Mouse (Mus musculus) neural tube, embryonic 12.5 days (tissue): ENCODE measurements at regions not wholly inside any gene's neighbourhood (a gene's known extent, or its start where the extent isn't known, plus 50 kb on each side); places are given as distances from the start of the nearest gene placed in this dataset.

Experiments
- ATAC-seq: fragments of 200-750 bp; cut with Nextera tagmentation; 2 replicates; pipeline ENCODE4 v1.8.0; 2017; ENCODE audit warnings: low read depth, mild to moderate bottlenecking, moderate TSS enrichment, moderate library complexity; ENCODE audit not compliant: low FRiP score
- H3K27ac ChIP-seq: fragments of 300-500 bp; sonication (generic); 2 replicates; pipeline ENCODE4 v1.5.1; 2016
- H3K27me3 ChIP-seq: fragments of 300-500 bp; sonication (generic); replicated peaks from 2 replicates; pipeline ENCODE4 v1.6.1; 2016; ENCODE audit warnings: mild to moderate bottlenecking
- H3K36me3 ChIP-seq: fragments of 300-500 bp; sonication (generic); 2 replicates; pipeline ENCODE4 v1.6.1; 2016; ENCODE audit warnings: mild to moderate bottlenecking
- H3K4me1 ChIP-seq: fragments of 300-500 bp; sonication (generic); 2 replicates; pipeline ENCODE4 v1.6.1; 2016
- H3K4me2 ChIP-seq: fragments of 300-500 bp; sonication (generic); replicated peaks from 2 replicates; pipeline ENCODE4 v1.6.1; 2016; ENCODE audit warnings: mild to moderate bottlenecking
- H3K4me3 ChIP-seq: fragments of 300-500 bp; sonication (generic); 2 replicates; pipeline ENCODE4 v1.5.1; 2016
- H3K9ac ChIP-seq: fragments of 300-500 bp; sonication (generic); 2 replicates; pipeline ENCODE4 v1.6.1; 2016; ENCODE audit warnings: mild to moderate bottlenecking
- H3K9me3 ChIP-seq: fragments of 300-500 bp; sonication (generic); 2 replicates; pipeline ENCODE4 v1.6.1; 2016; ENCODE audit warnings: mild to moderate bottlenecking
- WGBS: fragments of 180-500 bp; shearing (Covaris S2); methylation state at CpG from one replicate; pipeline ENCODE4 v1.1.7; 2016; 5-methylcytosine and 5-hydroxymethylcytosine counted together

DNA sequence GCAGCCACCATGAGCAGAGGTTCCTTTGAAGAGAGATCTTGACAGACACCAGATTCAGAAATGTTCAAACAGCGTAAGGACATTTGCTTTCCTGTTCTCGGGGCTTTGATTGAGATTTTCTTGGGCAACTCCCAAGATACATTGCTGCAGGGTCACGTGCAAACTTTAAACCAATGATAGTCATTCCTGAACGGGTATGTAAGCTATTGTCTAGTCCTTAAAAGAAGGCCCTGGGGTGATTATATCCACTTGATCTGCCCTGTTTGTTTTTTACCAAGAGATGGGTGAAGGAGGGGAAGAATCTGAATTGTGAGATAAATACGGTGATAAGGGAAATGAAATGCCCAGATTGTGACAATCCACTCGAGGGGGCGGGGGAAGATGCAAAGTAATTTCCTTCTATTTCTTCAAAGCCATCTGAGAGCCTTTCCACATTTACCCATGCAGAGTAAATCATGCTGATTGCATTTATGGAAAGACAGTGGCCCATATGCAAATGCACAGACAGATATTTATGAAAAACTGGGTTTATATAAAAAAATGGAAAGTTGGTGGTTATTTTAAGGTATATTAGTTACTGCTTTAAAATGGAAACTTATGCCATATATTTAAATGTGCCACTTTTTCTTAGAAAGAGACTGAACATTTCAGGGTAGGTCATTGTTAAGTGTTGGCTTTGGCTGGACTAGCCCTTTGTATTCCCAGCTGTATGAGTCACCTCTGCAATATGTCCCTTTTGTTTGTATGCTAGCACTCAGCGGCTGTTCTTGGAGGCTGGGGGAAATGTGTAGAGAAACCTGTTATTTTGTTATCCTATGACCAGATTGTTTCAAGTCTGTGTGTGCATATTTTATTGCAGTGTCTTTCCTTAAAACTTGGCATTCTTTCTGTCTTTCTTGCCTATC, 142.7 kb upstream of the Igbp1b start:
- H3K4me1 ChIP-seq: no peaks in the 10 kb centered on the region
- no peak overlapping the region for H3K9ac ChIP-seq
- no peaks in the 10 kb centered on the region for H3K36me3 ChIP-seq
- no peak overlapping the region for H3K27ac ChIP-seq
- H3K4me2 ChIP-seq: no peak overlapping the region
- ATAC-seq: no peak
- no peak overlapping the region for H3K4me3 ChIP-seq
- no peaks in the 10 kb centered on the region for H3K27me3 ChIP-seq
- 82% methylated on average over 8 of the region's 8 CpGs for WGBS
- H3K9me3 ChIP-seq: no peaks in the 10 kb centered on the region

DNA sequence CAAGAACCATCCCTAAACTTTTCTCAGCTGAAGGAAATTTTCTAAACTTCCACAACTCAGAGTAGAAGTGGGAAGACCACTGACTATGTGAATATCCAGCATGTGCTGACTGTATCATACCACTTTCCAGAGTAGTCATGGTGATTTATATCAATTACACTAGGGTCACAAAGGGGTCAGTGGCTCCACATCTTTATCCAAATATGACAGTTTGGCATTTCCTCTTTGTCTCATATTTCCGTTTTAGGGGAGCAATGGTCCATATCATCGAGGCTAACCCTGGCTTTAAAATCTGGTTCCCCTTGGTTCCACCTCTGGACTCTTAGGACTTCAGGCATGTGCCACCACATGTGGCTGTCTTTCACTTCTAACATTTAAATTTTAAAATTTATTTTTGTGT, 136.4 kb upstream of the Igbp1b start:
- no peak for ATAC-seq
- H3K36me3 ChIP-seq: no peaks in the 10 kb centered on the region
- H3K4me3 ChIP-seq: no peak overlapping the region
- no peaks in the 10 kb centered on the region for H3K27me3 ChIP-seq
- H3K4me2 ChIP-seq: no peak overlapping the region
- no peak overlapping the region for H3K27ac ChIP-seq
- H3K9me3 ChIP-seq: no peaks in the 10 kb centered on the region
- WGBS: 70% methylated on average over 2 of the region's 2 CpGs
- no peaks in the 10 kb centered on the region for H3K4me1 ChIP-seq
- H3K9ac ChIP-seq: no peak overlapping the region

DNA sequence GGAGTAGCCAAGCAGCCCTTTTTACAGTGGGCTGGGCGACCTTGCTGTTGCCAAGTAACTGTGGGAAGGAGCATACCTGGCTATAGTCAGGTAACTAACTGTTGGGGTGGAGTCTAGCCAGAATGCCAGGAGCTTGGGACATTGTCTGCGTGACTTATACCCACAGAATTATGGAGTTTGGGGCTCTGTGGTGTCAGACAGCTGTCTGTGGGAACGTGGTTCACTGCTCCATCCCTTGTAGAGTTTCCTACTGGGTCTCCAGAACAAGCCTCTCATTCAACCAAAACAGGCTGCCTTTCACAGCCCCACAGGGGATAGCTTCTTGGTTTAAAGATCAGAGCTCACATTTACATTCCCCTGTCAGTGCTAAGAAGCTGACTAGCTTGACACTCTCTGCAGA, 134.5 kb upstream of the Igbp1b start:
- H3K4me2 ChIP-seq: no peak overlapping the region
- no peak overlapping the region for H3K9ac ChIP-seq
- H3K27ac ChIP-seq: no peak overlapping the region
- 68% methylated on average over 3 of the region's 3 CpGs for WGBS
- H3K36me3 ChIP-seq: no peaks in the 10 kb centered on the region
- H3K27me3 ChIP-seq: no peaks in the 10 kb centered on the region
- no peak overlapping the region for H3K4me3 ChIP-seq
- ATAC-seq: no peak
- H3K9me3 ChIP-seq: no peaks in the 10 kb centered on the region
- no peaks in the 10 kb centered on the region for H3K4me1 ChIP-seq

DNA sequence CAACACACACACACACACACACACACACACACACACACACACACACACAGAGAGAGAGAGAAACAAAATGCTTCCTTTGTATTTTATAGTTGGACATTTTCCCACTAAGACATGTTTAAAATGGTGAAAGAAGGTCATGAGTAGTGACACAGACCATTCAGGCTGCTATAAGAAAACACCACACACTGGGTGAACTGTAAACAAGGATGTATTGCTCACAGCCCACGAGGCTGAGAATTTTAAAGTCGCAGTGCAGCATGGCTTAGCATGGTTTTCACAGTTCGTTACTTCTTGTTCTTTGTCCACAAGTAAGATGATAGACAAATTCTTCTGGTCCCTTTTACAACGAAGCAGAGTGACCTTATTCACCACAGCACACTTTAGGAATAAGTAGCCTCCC, 124.6 kb upstream of the Igbp1b start:
- 52% methylated on average over 4 of the region's 4 CpGs for WGBS
- H3K27me3 ChIP-seq: no peaks in the 10 kb centered on the region
- no peak overlapping the region for H3K4me3 ChIP-seq
- H3K4me1 ChIP-seq: no peaks in the 10 kb centered on the region
- no peak for ATAC-seq
- H3K27ac ChIP-seq: no peak overlapping the region
- H3K4me2 ChIP-seq: no peak overlapping the region
- no peaks in the 10 kb centered on the region for H3K36me3 ChIP-seq
- no peak overlapping the region for H3K9ac ChIP-seq
- no peaks in the 10 kb centered on the region for H3K9me3 ChIP-seq

DNA sequence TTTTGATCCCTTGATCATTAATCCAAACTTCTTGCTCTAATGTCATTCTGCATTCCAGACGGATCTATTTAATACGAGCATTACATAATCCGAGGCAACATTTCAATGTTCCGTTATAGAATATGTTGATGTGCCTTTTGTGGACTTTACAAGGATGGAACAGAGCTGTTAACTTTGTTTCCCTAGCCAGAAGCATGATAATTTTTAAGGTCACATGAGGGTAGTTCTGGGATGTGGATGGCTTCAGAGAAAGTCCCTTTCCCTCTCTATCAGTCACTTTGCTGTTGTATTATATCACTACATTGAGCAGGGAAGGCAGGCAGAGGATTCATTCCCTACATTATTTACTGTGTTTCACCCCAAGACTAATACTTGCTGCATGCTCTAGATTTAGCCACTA, 124.1 kb upstream of the Igbp1b start:
- WGBS: 92% methylated on average over 4 of the region's 4 CpGs
- no peak for ATAC-seq
- H3K9ac ChIP-seq: no peak overlapping the region

DNA sequence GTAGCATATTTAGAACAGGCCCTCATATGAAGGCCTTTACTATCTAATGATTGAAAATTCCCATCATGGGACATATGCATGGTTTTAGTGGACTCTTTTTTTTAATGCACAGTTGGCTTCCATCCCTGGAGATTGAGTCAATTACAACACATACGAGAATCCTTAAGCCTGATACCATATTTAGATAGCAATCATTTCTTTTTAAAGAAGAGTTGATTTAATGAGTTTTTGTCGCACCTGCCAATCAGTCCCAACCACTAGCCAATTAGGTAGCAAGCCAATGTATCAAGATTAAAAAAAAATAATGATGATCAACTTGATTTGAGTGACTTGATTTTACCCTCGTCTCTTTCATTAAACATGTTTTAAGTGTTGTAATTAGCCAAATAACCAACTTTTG, 103.6 kb upstream of the Igbp1b start:
- H3K4me1 ChIP-seq: no peaks in the 10 kb centered on the region

More for the DNA sequence above, 124.1 kb upstream of the Igbp1b start:
- Histone ChIP-seq H3K4me3 (no peak overlapping the region), H3K27me3 (no peaks in the 10 kb centered on the region), H3K4me1 (no peaks in the 10 kb centered on the region), H3K9me3 (no peaks in the 10 kb centered on the region), H3K27ac (no peak overlapping the region), H3K4me2 (no peak overlapping the region), H3K36me3 (no peaks in the 10 kb centered on the region)

DNA sequence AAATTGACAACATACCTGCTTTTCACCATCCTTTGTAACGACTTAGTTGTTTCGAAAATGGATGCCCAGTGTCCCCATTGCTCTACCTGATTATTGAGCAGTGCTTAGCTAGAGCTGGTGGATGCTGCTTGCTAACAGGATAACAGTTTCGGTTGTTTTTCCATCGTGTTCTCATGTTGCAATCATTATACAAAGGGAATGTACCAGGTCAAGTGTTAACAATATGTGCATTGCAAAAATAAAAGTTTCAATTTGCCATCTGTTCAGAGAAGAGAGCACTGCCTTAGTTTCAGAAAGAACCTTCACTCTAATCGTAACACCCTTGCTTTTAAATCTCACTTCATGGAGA, 96.6 kb upstream of the Igbp1b start:
- H3K9ac ChIP-seq: no peak overlapping the region
- ATAC-seq: no peak
- no peak overlapping the region for H3K4me2 ChIP-seq
- H3K27me3 ChIP-seq: no peaks in the 10 kb centered on the region
- H3K27ac ChIP-seq: no peak overlapping the region
- H3K4me1 ChIP-seq: no peaks in the 10 kb centered on the region
- no peak overlapping the region for H3K4me3 ChIP-seq
- no peaks in the 10 kb centered on the region for H3K36me3 ChIP-seq
- 70% methylated on average over 5 of the region's 5 CpGs for WGBS
- no peaks in the 10 kb centered on the region for H3K9me3 ChIP-seq

More for the DNA sequence above, 103.6 kb upstream of the Igbp1b start:
- H3K4me2 ChIP-seq: no peak overlapping the region
- no peak overlapping the region for H3K9ac ChIP-seq
- H3K9me3 ChIP-seq: no peaks in the 10 kb centered on the region
- H3K36me3 ChIP-seq: no peaks in the 10 kb centered on the region
- WGBS: 88% methylated on average over 3 of the region's 3 CpGs
- ATAC-seq: no peak
- no peak overlapping the region for H3K4me3 ChIP-seq
- H3K27me3 ChIP-seq: no peaks in the 10 kb centered on the region
- no peak overlapping the region for H3K27ac ChIP-seq

DNA sequence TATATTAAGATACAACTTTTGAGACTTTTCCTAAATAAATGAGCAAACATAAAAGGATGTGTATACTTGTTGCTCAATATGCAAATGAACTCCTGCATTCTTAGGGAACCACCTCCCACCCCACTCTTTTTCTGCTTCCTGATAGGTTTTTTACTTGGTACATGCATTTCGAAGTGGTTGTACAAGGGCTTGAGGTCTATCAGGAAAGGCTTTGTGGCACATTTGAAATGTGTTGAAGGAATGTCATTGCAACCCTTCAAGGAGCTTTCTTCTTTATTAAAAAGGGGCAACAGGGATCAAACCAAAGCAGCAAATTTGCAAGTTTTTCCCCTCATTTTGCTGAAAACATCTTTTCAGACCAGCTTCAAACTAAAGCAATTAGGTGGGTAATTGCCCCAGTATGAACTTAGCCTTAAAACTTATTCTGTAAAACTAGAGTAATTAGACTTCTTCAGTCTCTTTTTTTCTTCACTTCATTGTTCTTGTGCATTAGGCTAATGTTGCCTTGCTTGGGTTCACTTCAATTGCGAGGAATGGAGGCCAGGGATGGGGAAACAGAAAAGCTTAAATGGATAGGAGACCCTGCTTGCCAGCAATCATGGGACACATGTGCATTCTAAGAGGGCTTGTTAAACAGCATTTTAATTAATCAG, 96.1 kb upstream of the Igbp1b start:
- Histone ChIP-seq H3K27ac (no peak overlapping the region), H3K36me3 (no peaks in the 10 kb centered on the region), H3K4me1 (no peaks in the 10 kb centered on the region), H3K27me3 (no peaks in the 10 kb centered on the region), H3K9ac (no peak overlapping the region), H3K9me3 (no peaks in the 10 kb centered on the region), H3K4me2 (no peak overlapping the region), H3K4me3 (no peak overlapping the region)
- WGBS: 52% methylated on average over 2 of the region's 2 CpGs
- ATAC-seq: no peak

DNA sequence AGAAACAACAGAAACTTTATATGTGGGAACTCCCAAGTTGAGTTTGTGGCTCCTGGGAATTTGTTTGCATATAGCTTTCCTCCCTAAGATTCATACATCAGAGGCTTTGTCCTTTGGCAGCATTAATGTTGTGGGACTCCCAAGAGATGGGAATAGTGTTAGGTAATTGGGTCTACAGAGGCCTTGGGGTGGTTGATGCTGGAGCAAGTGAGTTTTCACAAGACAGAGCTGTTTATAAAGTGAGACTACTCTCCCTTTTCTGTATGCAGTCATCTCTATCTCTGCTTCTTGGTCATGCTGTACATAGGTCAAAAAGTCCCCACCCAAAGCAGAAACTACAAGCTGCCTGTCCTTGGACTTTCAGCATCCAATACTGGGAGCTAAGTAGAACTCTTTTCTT, 59.4 kb upstream of the Igbp1b start:
- Histone ChIP-seq H3K36me3 (no peaks in the 10 kb centered on the region), H3K27me3 (no peaks in the 10 kb centered on the region), H3K9ac (no peak overlapping the region), H3K4me1 (no peaks in the 10 kb centered on the region), H3K27ac (no peak overlapping the region), H3K4me3 (no peak overlapping the region), H3K4me2 (no peak overlapping the region), H3K9me3 (no peaks in the 10 kb centered on the region)
- no peak for ATAC-seq
